Mouse (Mus musculus) kidney, postnatal 0 days (tissue): ENCODE data around the gene Duoxa2. TPM values are rescaled to one million over a fixed set of nuclear protein-coding genes. Genes with fewer than 3 reads are reported as not detected.
A peak's percentile ranks its signal among the peaks of the same experiment; 100 is the strongest.
"Not testable (repeated sequence)": the region's sequence is repeated elsewhere in the genome, so short reads cannot be mapped to it uniquely, and the experiment has no call there.

Experiments
- ATAC-seq: fragments of 200-750 bp; cut with Nextera tagmentation; replicated peaks from 2 replicates; pipeline ENCODE4 v1.8.0; 2017; ENCODE audit warnings: low read depth, moderate number of reproducible peaks, moderate TSS enrichment, moderate library complexity; ENCODE audit not compliant: low FRiP score
- DNase-seq: peaks from one replicate; pipeline ENCODE4 v3.0.0-alpha.2; 2016; ENCODE audit warnings: low spot score
- H3K27ac ChIP-seq: fragments of 300-500 bp; sonication (generic); 2 replicates; pipeline ENCODE4 v1.5.1; 2014; ENCODE audit warnings: mild to moderate bottlenecking
- H3K27me3 ChIP-seq: fragments of 300-500 bp; sonication (generic); 2 replicates; pipeline ENCODE4 v1.6.1; 2014; ENCODE audit warnings: low read length, mixed read lengths; ENCODE audit not compliant: insufficient read depth
- H3K36me3 ChIP-seq: fragments of 300-500 bp; sonication (generic); 2 replicates; pipeline ENCODE4 v1.6.1; 2014; ENCODE audit warnings: low read length, mixed read lengths; ENCODE audit not compliant: insufficient read depth
- H3K4me1 ChIP-seq: fragments of 300-500 bp; sonication (generic); replicated peaks from 2 replicates; pipeline ENCODE4 v1.6.1; 2014; ENCODE audit warnings: antibody characterized with exemption, low read length, mixed read lengths; ENCODE audit not compliant: insufficient read depth
- H3K4me2 ChIP-seq: fragments of 300-500 bp; sonication (generic); 2 replicates; pipeline ENCODE4 v1.6.1; 2014; ENCODE audit warnings: mild to moderate bottlenecking, low read length, moderate library complexity, mixed read lengths
- H3K4me3 ChIP-seq: fragments of 300-500 bp; sonication (generic); replicated peaks from 2 replicates; pipeline ENCODE4 v1.5.1; 2014; ENCODE audit warnings: low read depth, low read length
- H3K9ac ChIP-seq: fragments of 300-500 bp; sonication (generic); 2 replicates; pipeline ENCODE4 v1.6.1; 2014; ENCODE audit warnings: low read depth, low read length
- H3K9me3 ChIP-seq: fragments of 300-500 bp; sonication (generic); replicated peaks from 2 replicates; pipeline ENCODE4 v1.6.1; 2016; ENCODE audit warnings: low read length, inconsistent platforms, mixed read lengths
- CTCF ChIP-seq: IDR thresholded peaks from 2 replicates; pipeline ENCODE4 v1.5.1; 2016; ENCODE audit warnings: antibody characterized with exemption, low read depth, mild to moderate bottlenecking, moderate library complexity
- WGBS: fragments of 180-500 bp; shearing (Covaris S2); extraction: QIAGEN DNeasy Blood & Tissue Kit; methylation state at CpG from one replicate; pipeline ENCODE4 v1.1.7; 2014; 5-methylcytosine and 5-hydroxymethylcytosine counted together
- polyA plus RNA-seq: library from polyadenylated mRNA; unstranded; fragments of >200 nt; fragmentation: Nextera tagmentation; extraction: Ambion mirVana; gene quantifications from 2 replicates; pipeline ENCODE4 v1.2.1, GENCODE M21; 2015

The Duoxa2 gene
- polyA plus RNA-seq, 1 experiment from 2014 or later = not detected

GRCm38 (mm10) chr2:122315372-122315771 lies 16.7 kb downstream of the Duoxa2 start, which contains the start of gene Duox1:
Duox1 (plus strand) TSS chr2:122315672.
- no peak for DNase-seq
- no peaks in the 10 kb centered on the region; the same call in 1 of the 2 replicates for H3K4me1 ChIP-seq
- no peaks in the 10 kb centered on the region for H3K36me3 ChIP-seq
- H3K27ac ChIP-seq = no peak within 1 kb of the TSS
- no peak within 1 kb of the TSS for H3K4me3 ChIP-seq
- H3K9ac ChIP-seq = no peak within 1 kb of the TSS
- ATAC-seq = no peak
- H3K4me2 ChIP-seq = no peak within 1 kb of the TSS
- no peaks in the 10 kb centered on the region for H3K9me3 ChIP-seq
- TF ChIP-seq CTCF = no peak
- WGBS = 93% methylated on average over 7 of the region's 7 CpGs
- peaks cover 25% of the 10 kb centered on the region for H3K27me3 ChIP-seq

GRCm38 (mm10) chr2:122317384-122317783 lies 18.7 kb downstream of the Duoxa2 start:
- DNase-seq = no peak
- no peak overlapping the region for H3K4me2 ChIP-seq
- no peak for TF ChIP-seq CTCF
- H3K4me1 ChIP-seq = no peaks in the 10 kb centered on the region; the same call in 1 of the 2 replicates
- no peaks in the 10 kb centered on the region for H3K9me3 ChIP-seq
- no peak overlapping the region for H3K9ac ChIP-seq
- H3K4me3 ChIP-seq = no peak overlapping the region
- no peaks in the 10 kb centered on the region for H3K36me3 ChIP-seq
- no peak overlapping the region for H3K27ac ChIP-seq
- peaks cover 19% of the 10 kb centered on the region for H3K27me3 ChIP-seq
- 73% methylated on average over 4 of the region's 4 CpGs for WGBS
- ATAC-seq = no peak

GRCm38 (mm10) chr2:122323960-122324359 lies 25.3 kb downstream of the Duoxa2 start:
- Histone ChIP-seq H3K9ac (no peak overlapping the region), H3K27ac (no peak overlapping the region), H3K27me3 (no peaks in the 10 kb centered on the region), H3K4me3 (no peak overlapping the region), H3K4me1 (no peaks in the 10 kb centered on the region), H3K4me2 (no peak overlapping the region), H3K36me3 (no peaks in the 10 kb centered on the region), H3K9me3 (no peaks in the 10 kb centered on the region)
- TF ChIP-seq CTCF = no peak
- 52% methylated on average over 3 of the region's 3 CpGs for WGBS
- no peak for DNase-seq
- ATAC-seq = peak; percentile 72

DNA sequence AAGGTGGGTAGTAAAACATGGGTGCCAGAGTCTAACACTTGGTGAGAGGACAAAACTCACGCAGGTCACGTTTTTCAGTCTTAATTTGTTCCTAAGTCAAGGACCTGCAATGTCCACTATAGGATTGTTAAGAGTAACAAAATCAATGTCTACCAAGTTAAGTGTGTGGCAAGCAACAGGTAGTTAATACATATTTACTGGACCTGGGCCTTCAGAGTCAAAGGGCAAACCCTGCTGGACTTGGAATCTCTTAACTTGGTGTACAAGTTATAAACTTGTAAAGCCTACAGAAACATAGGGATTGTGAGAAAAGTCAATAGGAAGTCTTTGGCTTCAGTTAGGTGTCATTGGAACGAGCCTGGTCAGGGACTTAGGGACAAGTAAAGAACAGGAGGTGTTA lies 25.9 kb downstream of the Duoxa2 start:
- no peaks in the 10 kb centered on the region for H3K4me1 ChIP-seq
- no peak overlapping the region for H3K9ac ChIP-seq
- no peak overlapping the region for H3K4me3 ChIP-seq
- no peak overlapping the region for H3K4me2 ChIP-seq
- no peaks in the 10 kb centered on the region for H3K27me3 ChIP-seq
- ATAC-seq = no peak
- no peaks in the 10 kb centered on the region for H3K9me3 ChIP-seq
- no peak for TF ChIP-seq CTCF
- H3K27ac ChIP-seq = no peak overlapping the region
- DNase-seq = no peak
- 62% methylated on average over 3 of the region's 3 CpGs for WGBS
- no peaks in the 10 kb centered on the region for H3K36me3 ChIP-seq

- Histone ChIP-seq H3K27me3 (no peaks in the 10 kb centered on the region), H3K4me3 (no peak overlapping the region), H3K4me2 (no peak overlapping the region), H3K9me3 (no peaks in the 10 kb centered on the region), H3K36me3 (no peaks in the 10 kb centered on the region), H3K9ac (no peak overlapping the region), H3K4me1 (no peaks in the 10 kb centered on the region), H3K27ac (no peak overlapping the region)
- no peak for TF ChIP-seq CTCF
- ATAC-seq (no peak), DNase-seq (no peak)
- WGBS = 66% methylated on average over 2 of the region's 2 CpGs
These were observed 26.7 kb downstream of the Duoxa2 start for GRCm38 (mm10) chr2:122325361-122325760.

DNA sequence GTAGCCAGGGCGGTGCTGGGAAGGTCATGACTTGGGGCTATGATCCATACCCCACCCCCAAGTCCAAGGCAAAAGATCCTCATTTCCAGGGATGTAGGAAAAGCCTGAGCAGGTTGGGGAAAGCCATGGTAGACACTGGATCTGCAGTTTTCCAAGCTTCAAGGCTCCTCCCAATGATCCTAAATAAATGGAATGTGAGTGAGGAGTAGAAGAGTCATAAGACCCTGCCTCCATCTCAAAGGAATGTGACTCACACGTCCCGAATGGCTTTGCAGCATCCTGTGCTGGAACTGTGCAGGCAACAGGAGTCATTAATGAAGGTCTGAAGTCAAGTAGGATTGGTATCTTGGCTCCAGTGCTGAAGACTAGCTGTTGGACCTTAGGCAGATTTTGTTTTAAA lies 29.3 kb downstream of the Duoxa2 start:
- H3K36me3 ChIP-seq = no peaks in the 10 kb centered on the region
- no peaks in the 10 kb centered on the region for H3K27me3 ChIP-seq
- H3K4me3 ChIP-seq = no peak overlapping the region
- no peak for TF ChIP-seq CTCF
- H3K27ac ChIP-seq = no peak overlapping the region
- H3K4me2 ChIP-seq = no peak overlapping the region
- WGBS = 56% methylated on average over 3 of the region's 3 CpGs
- ATAC-seq (no peak), DNase-seq (no peak)
- H3K4me1 ChIP-seq = no peaks in the 10 kb centered on the region
- H3K9me3 ChIP-seq = no peaks in the 10 kb centered on the region
- no peak overlapping the region for H3K9ac ChIP-seq

- WGBS = 91% methylated on average over 4 of the region's 6 CpGs
- not testable (repeated sequence) for H3K4me1 ChIP-seq, ATAC-seq, H3K4me2 ChIP-seq, H3K9me3 ChIP-seq, H3K9ac ChIP-seq, DNase-seq, H3K36me3 ChIP-seq, H3K4me3 ChIP-seq, H3K27me3 ChIP-seq, H3K27ac ChIP-seq
These were observed 31.6 kb downstream of the Duoxa2 start for GRCm38 (mm10) chr2:122330317-122330716.
